Mouse (Mus musculus) embryo, embryonic 11.5 days (tissue): ENCODE measurements around the gene Gm20388.
A peak's percentile ranks its signal among the peaks of the same experiment; 100 is the strongest.

Source experiments
- DNase-seq: peaks from one replicate; pipeline ENCODE4 v3.0.0-alpha.2; 2012; ENCODE audit warnings: low read depth, low spot score

Gene Gm20388

DNA sequence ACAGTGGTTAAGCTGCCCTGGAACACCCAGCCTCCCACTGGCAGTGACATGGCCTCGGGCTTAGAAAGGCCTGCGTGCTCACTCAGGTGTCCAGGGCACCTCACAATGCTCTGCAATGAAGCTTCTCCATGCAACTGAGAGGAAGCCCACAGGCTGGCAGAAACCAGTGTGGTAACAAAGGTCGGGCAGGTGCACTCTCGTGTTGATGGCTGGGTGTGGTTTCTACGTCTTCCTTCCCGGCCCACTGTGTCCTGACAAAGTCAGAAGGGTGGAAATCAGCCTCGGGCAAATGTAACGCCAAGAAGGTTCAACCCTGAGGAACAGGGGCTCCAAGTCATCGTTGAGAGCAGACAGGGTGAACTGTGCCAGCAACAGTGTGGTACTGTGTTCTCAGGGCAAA lies 1084.8 kb downstream of the Gm20388 start:
- DNase-seq = no peak

GRCm38 (mm10) chr8:120996905-120997581 lies 1086.4 kb downstream of the Gm20388 start:
- no peak for DNase-seq

- DNase-seq = no peak
These were observed 1087.3 kb downstream of the Gm20388 start for GRCm38 (mm10) chr8:120997926-120998325.

GRCm38 (mm10) chr8:120998966-120999365 lies 1088.3 kb downstream of the Gm20388 start:
- DNase-seq = no peak

GRCm38 (mm10) chr8:121001951-121002350 lies 1091.3 kb downstream of the Gm20388 start:
- DNase-seq = no peak

GRCm38 (mm10) chr8:121002871-121003539 lies 1092.4 kb downstream of the Gm20388 start:
- no peak for DNase-seq

DNA sequence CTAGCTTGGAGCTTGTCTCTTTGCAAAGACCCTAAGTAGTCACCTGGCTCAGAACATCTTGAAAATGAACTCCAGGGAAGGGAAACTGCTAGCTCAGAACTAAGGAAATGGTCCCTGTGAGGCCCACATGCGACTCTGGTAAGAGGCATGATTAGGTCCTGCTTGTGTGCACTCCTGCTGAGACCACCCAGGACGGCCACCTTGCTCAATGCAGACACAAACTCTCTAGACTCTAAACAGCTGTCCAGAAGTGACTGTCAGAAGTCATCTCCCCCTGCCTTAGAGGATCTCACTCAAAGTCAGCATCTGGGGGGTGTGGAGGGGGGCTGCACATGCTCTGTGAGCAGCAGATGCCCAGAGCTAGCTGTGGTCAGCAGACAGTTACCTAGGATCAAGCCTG lies 1093.0 kb downstream of the Gm20388 start:
- no peak for DNase-seq

DNA sequence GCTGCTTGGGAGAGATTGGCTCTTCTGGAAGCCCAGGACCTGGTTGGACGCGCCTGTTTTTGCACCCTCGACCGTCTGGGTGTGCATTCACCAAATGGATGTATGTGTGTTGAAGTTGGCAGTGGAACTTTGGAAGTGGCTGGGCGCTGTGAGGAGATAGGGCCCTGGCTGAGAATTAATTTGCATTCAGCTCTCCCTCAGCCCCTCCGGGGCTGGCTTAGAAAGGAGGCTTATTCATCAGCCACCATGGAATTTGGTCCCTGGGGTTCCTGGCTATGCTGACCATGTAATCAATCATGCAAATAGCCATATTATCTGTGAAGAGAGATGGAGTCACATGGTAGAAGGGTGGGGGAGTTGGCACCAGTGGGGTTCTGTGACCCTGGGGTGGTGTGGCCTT lies 1102.7 kb downstream of the Gm20388 start:
- DNase-seq = no peak

GRCm38 (mm10) chr8:121016621-121017020 lies 1106.0 kb downstream of the Gm20388 start:
- DNase-seq = no peak

DNA sequence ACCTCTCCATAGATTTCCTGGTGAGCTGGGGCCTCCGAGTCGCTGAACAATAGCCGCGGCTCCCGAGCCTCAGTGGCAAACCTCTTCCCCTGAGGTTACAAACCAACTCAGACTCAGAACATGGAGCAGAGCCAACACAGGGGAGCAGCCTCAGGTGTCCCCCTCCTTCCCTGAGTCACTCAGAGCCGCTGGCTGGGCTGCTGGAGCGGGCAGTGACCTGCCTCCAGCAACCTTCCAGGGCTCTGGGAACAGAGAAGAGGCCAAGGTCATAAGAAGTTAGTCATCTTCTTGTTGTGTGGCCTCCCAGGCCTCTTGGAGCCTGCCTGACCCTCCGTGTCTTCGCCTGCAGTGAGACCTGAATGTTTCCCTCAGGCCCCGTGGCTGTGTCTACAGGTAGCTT lies 1107.6 kb downstream of the Gm20388 start:
- no peak for DNase-seq

- no peak for DNase-seq
These were observed 1110.8 kb downstream of the Gm20388 start for GRCm38 (mm10) chr8:121021488-121021887.

DNA sequence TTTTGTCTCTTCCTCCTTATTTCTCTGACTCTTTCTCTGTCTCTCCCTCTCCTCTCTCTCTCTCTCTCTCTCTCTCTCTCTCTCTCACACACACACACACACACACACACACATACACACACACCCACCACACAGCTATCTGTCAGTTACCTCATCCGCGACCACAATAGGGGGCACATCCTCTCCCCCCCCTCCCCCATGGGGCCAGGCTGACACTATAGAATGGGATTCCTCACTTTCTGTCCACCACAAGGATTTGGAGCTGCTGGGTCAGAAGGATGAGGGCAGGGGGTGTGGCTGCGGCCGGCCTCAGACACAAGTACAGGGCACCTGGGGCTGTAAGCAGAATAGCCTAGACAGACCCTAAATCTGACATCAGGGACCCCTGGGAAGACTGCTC lies 1112.4 kb downstream of the Gm20388 start:
- DNase-seq = no peak

GRCm38 (mm10) chr8:121023736-121024135 lies 1113.1 kb downstream of the Gm20388 start:
- no peak for DNase-seq

DNA sequence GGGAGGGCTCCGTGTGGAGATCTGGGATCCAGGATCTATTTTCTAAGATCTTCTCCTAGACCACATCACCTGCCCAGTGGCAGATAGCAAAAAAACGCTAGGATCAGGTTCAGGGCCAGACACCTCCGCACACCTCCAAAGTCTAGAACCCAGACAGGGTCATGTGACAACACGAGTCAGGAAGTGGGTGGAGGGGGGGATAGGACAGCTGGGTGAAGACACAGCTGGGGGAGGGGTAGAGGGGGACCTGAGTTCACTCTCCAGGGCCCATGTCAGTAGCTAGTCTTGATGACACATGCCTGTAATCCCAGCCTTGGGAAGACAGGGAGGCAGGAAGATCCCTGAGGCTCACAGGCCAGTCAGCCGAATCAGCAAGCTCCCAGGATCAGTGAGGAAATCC lies 1114.8 kb downstream of the Gm20388 start:
- no peak for DNase-seq

GRCm38 (mm10) chr8:121027787-121028186 lies 1117.1 kb downstream of the Gm20388 start:
- no peak for DNase-seq

DNA sequence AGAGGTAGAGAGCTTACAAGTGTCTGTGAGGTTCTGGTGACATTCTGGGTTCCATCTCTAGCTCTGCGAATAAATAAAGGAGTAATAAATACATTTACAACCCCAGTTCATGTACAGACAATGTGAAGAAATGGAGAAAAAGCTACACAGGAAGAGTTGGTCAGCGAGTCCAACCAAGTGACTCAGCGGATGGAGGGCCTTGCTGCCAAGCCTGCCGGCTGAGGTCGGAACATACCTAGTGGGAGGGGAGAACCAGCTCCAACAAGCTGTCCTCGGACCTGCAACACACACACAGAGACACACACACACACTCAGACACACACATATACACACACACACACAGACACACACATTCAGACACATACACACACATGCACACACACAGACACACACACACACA lies 1118.4 kb downstream of the Gm20388 start:
- no peak for DNase-seq

GRCm38 (mm10) chr8:121030496-121031040 lies 1119.9 kb downstream of the Gm20388 start:
- DNase-seq = no peak

- DNase-seq = peak; percentile 24
These were observed 1122.8 kb downstream of the Gm20388 start for GRCm38 (mm10) chr8:121033299-121034013.

- no peak for DNase-seq
These were observed 1125.0 kb downstream of the Gm20388 start for GRCm38 (mm10) chr8:121035611-121036010.

GRCm38 (mm10) chr8:121043719-121044440 lies 1133.2 kb downstream of the Gm20388 start:
- no peak for DNase-seq

DNA sequence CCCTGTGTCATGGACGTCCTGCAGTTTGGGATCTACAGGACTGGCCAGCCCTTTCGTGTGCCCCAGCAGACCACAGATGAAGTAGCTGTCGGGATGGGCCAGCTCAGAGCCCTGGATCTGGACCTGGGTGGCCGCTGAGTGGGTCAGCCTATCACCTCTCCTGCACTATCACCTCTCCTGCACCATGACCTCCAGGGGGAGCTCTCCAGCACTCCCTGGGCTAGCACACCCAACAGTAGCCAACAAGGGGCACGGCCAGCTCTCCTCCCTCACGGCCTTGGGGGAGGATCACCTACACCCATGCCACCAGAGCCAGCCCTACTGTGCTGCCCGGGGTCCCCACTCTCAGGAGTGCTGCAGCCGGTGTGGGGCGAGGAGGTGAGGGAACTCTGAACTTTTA lies 1136.8 kb downstream of the Gm20388 start:
- no peak for DNase-seq

DNA sequence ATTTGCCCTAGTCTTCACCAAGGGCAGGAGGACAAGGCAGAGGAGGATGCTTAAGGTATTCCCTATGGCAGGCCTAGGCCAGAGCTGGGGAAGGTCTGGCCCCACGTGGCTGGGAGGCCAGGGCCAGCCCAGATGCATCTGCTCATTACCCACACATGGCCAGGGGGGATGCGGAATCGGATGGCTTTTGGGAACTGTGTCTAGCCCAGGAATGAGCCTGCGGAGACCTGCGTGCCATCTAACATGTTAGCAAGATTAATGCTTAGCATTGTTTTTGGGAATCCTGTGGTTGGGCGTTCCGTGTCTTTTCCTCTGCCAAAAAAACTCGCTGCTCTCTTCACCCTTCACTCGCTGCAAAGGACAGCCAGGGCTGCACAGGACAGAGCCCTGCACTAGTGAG lies 1147.4 kb downstream of the Gm20388 start:
- DNase-seq = no peak
